Mouse (Mus musculus): ENCODE data around the gene Nfic.

The Nfic gene

GRCm38 (mm10) chr10:81418216-81419070, 37.0 kb downstream of the Nfic start:
- DNase-seq (ENCODE audit: low spot score in 2 of 2), result no peak

GRCm38 (mm10) chr10:81417227-81418215, 37.9 kb downstream of the Nfic start:
- DNase-seq (ENCODE audit: low spot score in 2 of 2), result no peak

GRCm38 (mm10) chr10:81416581-81417226, 38.7 kb downstream of the Nfic start:
- DNase-seq (ENCODE audit: low spot score in 2 of 2), result no peak

GRCm38 (mm10) chr10:81415549-81416310, 39.7 kb downstream of the Nfic start:
- DNase-seq (ENCODE audit: low spot score in 2 of 2), result no peak

- no peak for DNase-seq (ENCODE audit: low spot score in 2 of 2)
Observed at GRCm38 (mm10) chr10:81415146-81415545, 40.3 kb downstream of the Nfic start.

GRCm38 (mm10) chr10:81414682-81415081, 40.8 kb downstream of the Nfic start:
- DNase-seq (ENCODE audit: low spot score in 2 of 2), result no peak

- no peak for DNase-seq (ENCODE audit: low spot score in 2 of 2)
Observed at GRCm38 (mm10) chr10:81413310-81414261, 41.8 kb downstream of the Nfic start.

GRCm38 (mm10) chr10:81412586-81413309, 42.7 kb downstream of the Nfic start:
- no peak for DNase-seq (ENCODE audit: low spot score in 2 of 2)

GRCm38 (mm10) chr10:81411471-81412400, 43.7 kb downstream of the Nfic start:
- DNase-seq (ENCODE audit: low spot score in 2 of 2), result no peak

GRCm38 (mm10) chr10:81410981-81411380, 44.5 kb downstream of the Nfic start:
- no peak for DNase-seq (ENCODE audit: low spot score in 2 of 2)

GRCm38 (mm10) chr10:81410350-81410749, 45.1 kb downstream of the Nfic start:
- no peak for DNase-seq (ENCODE audit: low spot score in 2 of 2)

- DNase-seq (ENCODE audit: low spot score in 2 of 2), result no peak
Observed at GRCm38 (mm10) chr10:81409330-81409729, 46.1 kb downstream of the Nfic start.

- peak; percentile 73 to 79 for DNase-seq (ENCODE audit: low spot score in 2 of 2)
Observed at GRCm38 (mm10) chr10:81408871-81409291, 46.6 kb downstream of the Nfic start.

GRCm38 (mm10) chr10:81408424-81408729, 47.1 kb downstream of the Nfic start:
- no peak for DNase-seq (ENCODE audit: low spot score in 2 of 2)

- peak; percentile 68 to 80 for DNase-seq (ENCODE audit: low spot score in 2 of 2)
Observed at GRCm38 (mm10) chr10:81407539-81408423, 47.7 kb downstream of the Nfic start.

GRCm38 (mm10) chr10:81406504-81407440, 48.7 kb downstream of the Nfic start:
- no peak for DNase-seq (ENCODE audit: low spot score in 2 of 2)

All from spleen, postnatal 36 days (tissue).